Mouse (Mus musculus) NIH3T3 (cell line): ENCODE results near the gene Col5a1.

Experiments
- DNase-seq: peaks from one replicate; pipeline ENCODE4 v3.0.0-alpha.2; 2012; ENCODE audit warnings: low read depth

Col5a1 gene

DNA sequence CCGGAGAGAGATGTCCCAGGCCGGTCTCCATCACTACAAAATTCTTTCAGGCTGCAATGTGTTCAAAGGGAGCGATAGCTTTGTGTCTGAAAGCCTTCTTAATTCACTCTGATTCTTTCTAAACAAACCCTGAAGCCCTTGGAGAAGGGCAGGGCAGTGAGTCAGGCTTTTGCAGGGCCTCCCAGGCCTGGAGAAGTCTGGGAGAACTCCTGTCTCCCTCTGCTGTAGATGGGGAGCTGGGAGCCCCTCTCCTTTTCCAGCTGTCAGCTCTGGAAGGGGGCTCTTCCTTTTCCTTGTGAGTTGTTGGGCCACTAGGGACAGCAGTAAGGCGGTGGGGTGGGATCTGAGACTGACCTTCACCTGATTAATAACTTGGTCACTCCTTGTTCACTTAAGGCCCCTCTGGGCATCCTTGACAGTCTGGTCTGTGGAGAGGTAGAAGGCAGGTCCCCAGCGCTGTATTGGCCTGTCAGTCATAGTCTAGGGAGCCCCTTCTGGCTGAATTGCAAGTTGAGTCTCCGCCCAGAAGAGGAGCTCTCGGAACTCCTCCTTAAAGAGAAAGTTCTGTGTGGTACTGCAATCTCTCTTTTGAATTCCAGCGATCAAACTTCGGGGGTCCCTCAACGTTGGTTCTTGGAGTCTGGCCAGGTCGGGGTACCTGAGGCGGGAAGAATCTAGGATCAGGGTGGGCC, 623 bp upstream of the Col5a1 start:
- DNase-seq = peak; percentile 88

DNA sequence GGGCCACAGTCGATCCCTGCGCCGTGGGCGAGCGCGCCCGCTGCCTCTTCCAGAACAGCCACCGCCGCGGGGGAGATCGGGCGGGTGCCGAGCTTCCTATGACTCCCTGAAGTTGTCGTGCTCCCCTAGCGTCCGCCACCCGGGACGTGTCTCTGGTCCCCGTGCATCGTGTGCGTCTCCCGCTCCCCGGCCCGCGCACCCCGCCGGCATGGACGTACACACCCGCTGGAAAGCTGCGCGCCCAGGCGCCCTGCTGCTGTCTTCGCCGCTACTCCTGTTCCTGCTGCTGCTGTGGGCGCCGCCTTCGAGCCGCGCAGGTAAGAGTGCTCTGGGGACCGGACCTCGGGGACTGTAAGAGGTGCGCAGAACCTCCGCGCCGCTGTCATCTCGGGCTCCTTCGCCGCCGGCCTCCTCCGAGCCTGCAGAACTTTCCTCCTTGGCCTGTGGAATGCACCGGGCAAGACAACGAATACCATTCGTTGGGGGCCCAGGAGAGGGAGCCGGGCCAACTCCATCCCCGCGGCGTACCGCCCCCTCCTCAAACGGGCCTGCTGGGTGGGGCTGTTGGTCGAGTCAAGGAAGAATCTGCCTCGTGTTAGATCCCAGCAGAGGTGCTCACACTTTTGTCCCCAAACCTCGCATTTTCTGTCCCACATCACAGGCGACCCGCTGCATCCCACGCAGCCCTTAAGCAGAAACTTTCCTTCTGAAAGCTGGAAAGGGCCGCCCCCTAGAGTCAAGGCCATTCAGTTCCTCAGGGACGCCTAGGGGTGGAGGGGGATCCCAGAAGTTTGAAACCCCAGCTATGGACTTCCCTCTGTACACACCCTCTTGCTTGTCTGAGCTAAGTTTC, 609 bp downstream of the Col5a1 start:
- peak; percentile 84 for DNase-seq

- peak; percentile 78 for DNase-seq
These were observed 1.4 kb downstream of the Col5a1 start for GRCm38 (mm10) chr2:27887461-27888264.

DNA sequence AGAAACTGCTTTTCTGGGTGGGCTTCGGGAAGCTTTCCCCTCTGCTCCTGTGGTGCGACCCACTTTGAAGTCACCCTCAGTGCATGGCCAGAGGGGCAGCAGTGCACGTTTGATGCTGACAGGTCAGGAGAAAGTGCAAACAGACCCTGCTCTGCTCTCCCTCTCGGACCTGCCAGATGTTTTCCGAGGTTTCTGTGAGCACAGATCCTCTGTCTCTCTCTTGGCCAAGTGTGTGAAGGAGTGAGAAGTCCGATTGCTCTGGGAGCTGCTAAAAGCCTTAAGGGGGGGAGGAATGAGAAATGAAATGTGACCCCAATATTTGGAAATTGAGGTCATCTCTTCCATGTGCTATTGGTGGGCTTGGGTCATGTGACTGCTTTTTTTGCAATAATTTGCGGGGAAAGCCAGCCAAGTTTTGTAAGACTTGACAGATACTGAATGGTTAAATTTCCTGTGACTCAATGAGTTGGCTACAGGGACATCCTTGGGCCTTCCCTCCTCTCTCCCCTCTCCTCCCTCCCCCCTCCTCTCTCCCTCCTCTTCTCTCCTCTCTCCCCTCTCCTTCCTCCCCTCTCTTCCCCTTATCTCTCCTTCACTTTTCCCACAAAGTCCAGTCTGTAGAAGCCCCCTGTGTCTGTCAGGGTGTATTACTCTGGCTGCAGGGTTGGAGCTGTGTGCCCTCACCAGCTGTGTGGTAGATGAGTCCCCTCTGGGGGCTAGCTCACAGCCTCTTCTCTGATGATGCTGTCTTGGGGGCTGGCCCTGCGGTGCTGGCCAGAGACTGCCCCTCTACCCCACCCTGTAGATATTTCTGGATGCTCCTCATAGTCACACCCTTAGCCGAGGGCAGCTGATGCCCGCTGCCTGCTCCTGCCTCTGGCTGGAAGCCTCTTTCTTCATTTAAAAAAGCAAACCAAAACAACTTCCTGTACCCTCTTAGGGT, 2.6 kb downstream of the Col5a1 start:
- peak; percentile 97 for DNase-seq

- DNase-seq = no peak
These were observed 5.8 kb downstream of the Col5a1 start for GRCm38 (mm10) chr2:27891922-27892541.

DNA sequence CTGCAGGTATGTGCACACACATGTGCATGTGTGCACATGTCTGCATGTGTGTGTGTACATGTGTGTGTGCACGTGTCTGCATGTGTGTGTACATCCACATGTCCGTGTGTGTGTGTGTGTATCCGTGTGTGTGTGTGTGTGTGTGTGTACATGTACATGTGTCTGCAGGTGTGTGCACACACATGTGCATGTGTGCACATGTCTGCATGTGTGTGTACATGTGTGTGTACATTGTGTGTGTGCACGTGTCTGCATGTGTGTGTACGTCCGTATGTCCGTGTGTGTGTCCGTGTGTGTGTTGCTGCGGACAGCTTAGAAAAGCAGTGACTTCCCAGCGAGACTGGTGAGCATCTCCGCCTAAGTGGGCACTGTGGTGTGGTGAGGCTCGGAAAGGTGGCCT, 6.8 kb downstream of the Col5a1 start:
- DNase-seq = no peak

- no peak for DNase-seq
These were observed 8.8 kb downstream of the Col5a1 start for GRCm38 (mm10) chr2:27894986-27895385.

- no peak for DNase-seq
These were observed 9.4 kb downstream of the Col5a1 start for GRCm38 (mm10) chr2:27895648-27896047.

- DNase-seq = peak; percentile 68
These were observed 10.9 kb downstream of the Col5a1 start for GRCm38 (mm10) chr2:27897161-27897560.

DNA sequence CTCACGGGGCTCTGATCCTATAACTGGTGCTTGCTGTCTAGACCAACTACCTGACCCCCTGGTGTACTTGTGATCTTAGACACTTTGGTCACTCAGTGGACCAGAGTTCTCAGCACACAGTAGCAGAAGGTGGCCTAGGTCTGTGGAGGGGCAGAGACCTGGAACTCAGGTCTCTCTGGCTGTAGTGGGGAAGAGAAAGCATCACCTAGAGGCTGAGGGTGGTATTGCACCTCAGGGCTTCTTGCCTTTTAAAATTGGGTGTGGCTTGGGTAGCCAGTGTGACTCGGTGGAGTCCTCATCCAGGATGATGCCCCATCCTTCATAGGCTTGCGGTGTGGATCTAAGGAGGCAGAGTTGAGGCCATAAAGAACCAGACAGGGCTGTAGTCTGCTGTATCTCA, 13.7 kb downstream of the Col5a1 start:
- DNase-seq = peak; percentile 71

DNA sequence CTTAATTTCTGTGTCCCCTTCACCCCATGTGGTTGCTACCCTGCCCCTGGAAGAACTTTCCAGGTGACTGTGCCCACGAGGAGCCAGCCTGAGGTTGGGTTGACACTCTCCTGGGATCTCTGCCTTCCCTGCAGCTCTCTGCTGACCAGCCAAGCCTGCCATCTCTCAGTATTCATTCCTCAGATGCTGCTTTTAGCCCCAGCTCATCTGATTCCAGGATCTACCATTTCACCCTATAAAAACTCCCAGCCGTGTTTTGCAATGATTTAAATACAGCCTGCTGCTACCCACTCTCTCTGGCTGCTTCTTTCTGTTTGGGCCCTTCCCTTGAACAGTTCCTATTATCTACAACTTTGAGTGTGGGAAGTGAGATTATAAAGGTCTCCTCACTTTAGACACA, 14.9 kb downstream of the Col5a1 start:
- DNase-seq = no peak

DNA sequence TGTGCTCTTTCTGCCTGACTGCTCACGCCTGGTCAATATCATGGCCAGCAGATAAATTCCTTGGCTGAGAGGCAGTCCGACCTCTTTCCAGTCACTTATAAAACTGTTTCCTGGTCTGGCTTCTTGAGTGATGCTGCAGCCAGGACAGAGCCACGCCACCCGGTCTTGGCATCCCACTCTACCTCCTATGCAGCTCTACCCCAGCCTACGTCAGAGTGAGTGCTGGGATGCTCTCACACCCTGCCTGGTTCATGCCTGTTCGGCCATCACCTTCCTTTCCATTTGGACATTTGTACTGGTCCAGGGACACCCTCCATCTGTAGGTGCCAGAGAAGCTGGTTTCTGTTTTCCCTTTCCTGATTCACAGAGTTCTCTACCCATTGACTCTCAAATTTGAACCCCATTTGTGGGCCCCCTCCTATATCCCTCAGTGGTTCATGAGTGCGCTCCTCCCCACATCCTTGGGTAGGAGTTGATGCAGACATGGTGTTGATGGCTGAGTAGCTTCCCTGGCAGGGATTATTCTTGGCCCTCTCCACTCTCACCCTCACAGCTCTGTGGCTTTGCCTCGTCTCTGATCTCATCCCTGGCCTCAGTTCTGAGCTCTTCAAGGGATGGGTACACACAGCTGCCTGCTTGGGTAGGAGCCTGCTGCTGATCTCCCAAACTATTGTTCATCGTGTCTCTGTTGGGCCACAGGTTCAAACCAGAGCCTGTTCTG, 15.5 kb downstream of the Col5a1 start:
- DNase-seq = no peak

DNA sequence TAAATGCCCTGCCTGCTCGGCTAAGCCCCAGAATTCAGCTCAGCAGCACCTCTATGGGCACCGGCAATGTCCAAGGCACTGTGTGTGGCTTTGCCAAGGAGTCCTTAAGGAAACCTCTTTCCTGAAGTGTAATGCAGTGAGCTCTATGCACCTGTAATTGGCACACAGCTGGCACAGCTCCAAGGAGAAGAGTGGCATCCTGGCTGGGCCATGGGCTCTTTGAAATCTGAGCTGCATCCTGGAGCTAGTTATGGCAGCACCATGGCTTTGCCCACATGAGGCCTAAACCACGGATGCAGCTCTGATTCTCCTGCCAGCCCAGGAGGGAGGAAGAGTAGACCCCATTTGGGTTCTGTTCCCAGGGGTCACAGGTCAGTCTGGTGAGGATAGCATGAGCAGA, 16.1 kb downstream of the Col5a1 start:
- no peak for DNase-seq

- DNase-seq = peak; percentile 71
These were observed 19.2 kb downstream of the Col5a1 start for GRCm38 (mm10) chr2:27905411-27905810.

DNA sequence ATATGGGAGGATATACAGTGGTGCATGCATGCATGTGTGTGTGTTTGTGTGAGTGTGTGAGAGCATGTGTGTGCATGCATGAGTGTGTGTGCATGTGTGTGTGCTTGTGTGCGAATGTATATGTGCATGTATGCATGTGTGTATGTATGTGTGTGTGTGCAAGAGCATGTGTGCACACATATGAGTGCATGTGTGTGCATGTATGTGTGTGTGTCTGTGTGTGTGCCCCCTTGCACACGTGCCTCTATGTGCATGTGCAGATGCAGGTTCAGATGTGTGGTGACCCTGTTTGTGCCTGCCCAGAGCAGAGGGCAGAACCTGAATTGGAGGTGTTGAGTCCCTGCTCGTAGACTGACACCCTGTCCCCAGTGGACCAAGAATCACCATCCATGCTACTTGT, 24.3 kb downstream of the Col5a1 start:
- no peak for DNase-seq

- DNase-seq = peak; percentile 60
These were observed 26.5 kb downstream of the Col5a1 start for GRCm38 (mm10) chr2:27912546-27913275.

DNA sequence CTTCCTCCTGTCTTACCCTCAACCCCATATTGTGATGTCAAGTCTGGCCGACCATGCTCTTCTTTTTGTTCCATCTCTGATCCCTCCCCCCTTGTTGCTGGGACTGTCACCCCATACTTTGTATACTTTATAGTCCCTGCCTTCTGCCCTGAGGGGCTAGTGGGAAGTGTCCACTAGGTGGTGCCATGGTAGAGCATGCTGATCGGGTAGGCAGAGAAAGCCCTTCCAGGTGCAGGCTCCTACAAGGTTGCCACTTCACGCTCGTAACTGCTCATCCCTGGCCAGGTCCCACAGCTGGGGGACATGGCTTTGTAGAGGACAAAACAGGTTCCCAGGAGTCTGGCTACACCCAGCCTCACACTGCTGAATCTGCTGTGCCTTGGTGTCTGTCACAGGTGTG, 29.5 kb downstream of the Col5a1 start:
- peak; percentile 51 for DNase-seq

DNA sequence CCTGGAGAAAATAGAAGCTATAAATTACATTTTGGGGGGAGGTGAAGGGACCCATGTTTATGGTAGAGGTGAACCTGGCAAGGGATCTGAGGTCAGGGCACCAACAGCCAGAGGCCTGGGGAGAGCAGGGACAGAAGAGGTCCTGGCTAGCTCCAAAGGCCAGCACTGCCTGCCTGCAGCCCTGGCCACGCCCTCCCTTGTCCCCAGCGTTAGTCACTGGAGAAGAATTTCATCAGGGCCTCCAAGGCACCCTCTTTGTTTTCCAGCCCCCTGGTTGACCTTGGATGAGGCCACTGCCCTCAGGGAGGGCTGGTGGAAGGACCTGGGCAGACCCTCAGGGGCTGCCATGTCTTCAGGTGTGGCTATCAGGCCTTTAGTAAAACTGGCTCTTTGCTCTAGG, 30.1 kb downstream of the Col5a1 start:
- DNase-seq = peak; percentile 47

- DNase-seq = no peak
These were observed 31.0 kb downstream of the Col5a1 start for GRCm38 (mm10) chr2:27917177-27917576.

DNA sequence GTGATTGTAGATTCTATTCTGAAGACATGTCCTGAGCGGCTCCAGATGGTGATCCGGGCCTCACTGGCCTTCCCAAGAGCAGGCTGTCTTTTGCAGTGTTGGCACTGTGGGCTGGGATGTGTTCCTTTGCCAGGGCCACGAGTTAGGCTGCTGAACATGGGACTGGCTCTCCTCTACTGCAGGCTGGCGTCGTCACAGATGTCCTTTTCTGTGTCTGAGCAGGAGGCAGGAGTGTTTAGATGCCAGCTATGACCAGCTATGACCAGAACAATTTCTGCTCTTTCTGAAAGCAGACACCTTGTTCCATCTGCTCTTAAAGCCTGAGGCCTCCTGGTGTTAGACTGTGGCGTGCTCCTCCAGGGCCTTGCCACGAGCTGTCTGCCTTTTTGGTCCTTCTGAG, 31.9 kb downstream of the Col5a1 start:
- DNase-seq = no peak
